Mouse (Mus musculus): Measurements from ENCODE around the gene Gm10424. TPM values are rescaled to one million over a fixed set of nuclear protein-coding genes. Genes with fewer than 3 reads are reported as not detected.
"Not testable (repeated sequence)": the region's sequence is repeated elsewhere in the genome, so short reads cannot be mapped to it uniquely, and the experiment has no call there.

Gene Gm10424
- not detected for total RNA-seq (2021)
- long read RNA-seq, result 0 reads

DNA sequence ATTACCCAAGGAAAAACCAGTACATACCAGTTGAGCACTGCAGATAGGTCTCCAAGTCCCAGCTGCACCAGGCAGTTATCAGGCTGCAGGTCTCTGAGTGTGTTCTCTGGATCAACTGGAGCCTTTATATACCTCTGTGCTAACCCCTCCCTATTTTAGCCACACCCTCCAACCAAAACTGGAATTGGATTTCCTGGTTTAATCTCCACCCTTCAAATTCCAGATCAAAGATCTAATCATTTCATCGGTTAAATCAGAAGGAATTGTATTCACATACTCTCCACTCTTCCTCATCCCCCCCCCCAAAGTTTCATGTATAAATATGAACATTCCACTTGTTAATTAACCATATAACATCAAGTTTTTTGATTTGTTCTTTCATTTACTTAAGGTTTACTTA, at the start of gene Gm10424:
Gene Gm10424, minus strand, starts transcription at position 101 of the 400 bp plus-strand sequence.
- not testable (repeated sequence) for DNase-seq (ENCODE audit: low spot score in 2 of 2)

DNA sequence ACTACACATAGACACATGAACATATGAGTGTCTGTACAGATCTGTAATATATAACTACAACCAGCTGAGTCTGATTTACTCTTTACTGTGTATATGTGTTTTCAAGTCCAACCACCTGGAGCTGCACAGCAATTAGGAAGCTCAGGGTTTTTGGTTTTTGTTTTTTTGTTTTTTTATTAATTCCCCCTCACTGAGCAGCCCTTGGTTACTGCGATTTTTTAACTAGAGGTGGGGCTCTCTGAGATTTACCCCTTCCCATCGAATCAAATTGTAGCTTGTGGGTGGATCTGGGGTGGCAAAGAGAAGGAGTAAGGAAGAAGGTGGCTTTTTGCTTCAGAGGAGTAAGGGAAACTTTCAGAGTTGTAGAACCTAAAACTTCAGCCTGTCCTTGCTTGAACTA, 33.0 kb upstream of the Gm10424 start, which contains the start of gene Gm3259:
Gene Gm3259, plus strand, starts transcription at position 301 of the 400 bp plus-strand sequence.
- DNase-seq (ENCODE audit: low spot score in 2 of 2), result not testable (repeated sequence)

Other genes with a start within 250 kb of the Gm10424 start
- not detected for gene Gm7942, start 165.8 kb downstream of the Gm10424 start, total RNA-seq (2021)
- not detected for gene Gm16513, start 90.1 kb downstream of the Gm10424 start, total RNA-seq (2021)
- not detected for gene Gm3259, start 33.1 kb upstream of the Gm10424 start, total RNA-seq (2021)
- gene D5Ertd577e, start 184.0 kb upstream of the Gm10424 start, total RNA-seq (2021), result not detected
- not detected for gene Gm3286, start 238.0 kb upstream of the Gm10424 start, total RNA-seq (2021)